Mouse (Mus musculus) megakaryocyte, embryonic 14.5 days (primary cell): Measurements from ENCODE around the gene Gm26566.

Source experiments
- FLI1 ChIP-seq: IDR thresholded peaks from 2 replicates; pipeline ENCODE4 v1.6.1; 2012; ENCODE audit warnings: low read length, inconsistent platforms, mixed read lengths
- GATA1 ChIP-seq: IDR thresholded peaks from 3 replicates; pipeline ENCODE4 v1.6.1; 2012; ENCODE audit warnings: mixed read lengths, low read length, inconsistent platforms, borderline replicate concordance

DNA sequence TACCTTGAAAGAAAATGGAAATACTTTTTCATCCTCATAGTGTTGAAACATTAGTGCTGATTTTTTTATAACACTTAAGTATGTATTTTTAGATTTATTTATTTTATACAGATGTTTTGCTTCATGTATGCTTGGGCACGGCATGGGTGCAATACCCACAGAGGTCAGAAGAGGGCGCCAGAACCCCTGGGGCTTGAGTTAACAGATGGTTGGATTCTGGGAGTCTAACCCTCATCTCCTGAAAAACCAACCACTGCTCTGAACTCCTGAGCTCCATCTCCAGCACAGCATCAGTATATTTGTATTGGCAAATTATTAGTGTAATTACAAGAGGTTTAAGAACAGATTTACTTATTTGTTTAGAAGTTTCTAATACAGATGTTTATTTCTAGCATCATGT lies 16.9 kb downstream of the Gm26566 start:
- TF ChIP-seq GATA1 (no peak), FLI1 (no peak)
